Mouse (Mus musculus): ENCODE results near the gene Arid5b.

DNA sequence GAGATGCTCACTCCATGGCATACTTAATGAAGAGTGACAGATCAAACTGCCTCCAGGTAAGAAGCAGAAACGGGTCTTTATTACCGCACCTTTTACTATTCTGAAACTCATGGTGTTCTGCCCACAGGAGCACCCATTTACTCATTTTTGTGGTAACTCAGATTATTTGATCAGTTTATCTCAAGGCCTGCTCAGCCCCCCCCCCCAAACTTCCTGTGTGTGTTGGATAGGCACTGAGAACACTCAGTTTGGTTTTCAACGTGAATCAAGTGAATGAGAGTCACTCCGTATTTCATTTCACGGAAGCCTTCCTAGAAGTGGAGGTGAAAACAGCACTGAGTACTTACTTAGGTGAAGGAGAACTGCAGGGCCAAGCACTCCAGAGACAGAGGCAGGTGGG, 224.4 kb downstream of the Arid5b start:
- no peak for TF ChIP-seq EP300 (IDR thresholded peaks at IDR 0.05; ENCODE audit: low read depth)
- TF ChIP-seq CTCF (IDR thresholded peaks at IDR 0.05; ENCODE audit: low read depth) = no peak

Measured in liver, postnatal 0 days (tissue).